ENCODE assay signal across 14 mouse cellular contexts in the genomic region with DNA sequence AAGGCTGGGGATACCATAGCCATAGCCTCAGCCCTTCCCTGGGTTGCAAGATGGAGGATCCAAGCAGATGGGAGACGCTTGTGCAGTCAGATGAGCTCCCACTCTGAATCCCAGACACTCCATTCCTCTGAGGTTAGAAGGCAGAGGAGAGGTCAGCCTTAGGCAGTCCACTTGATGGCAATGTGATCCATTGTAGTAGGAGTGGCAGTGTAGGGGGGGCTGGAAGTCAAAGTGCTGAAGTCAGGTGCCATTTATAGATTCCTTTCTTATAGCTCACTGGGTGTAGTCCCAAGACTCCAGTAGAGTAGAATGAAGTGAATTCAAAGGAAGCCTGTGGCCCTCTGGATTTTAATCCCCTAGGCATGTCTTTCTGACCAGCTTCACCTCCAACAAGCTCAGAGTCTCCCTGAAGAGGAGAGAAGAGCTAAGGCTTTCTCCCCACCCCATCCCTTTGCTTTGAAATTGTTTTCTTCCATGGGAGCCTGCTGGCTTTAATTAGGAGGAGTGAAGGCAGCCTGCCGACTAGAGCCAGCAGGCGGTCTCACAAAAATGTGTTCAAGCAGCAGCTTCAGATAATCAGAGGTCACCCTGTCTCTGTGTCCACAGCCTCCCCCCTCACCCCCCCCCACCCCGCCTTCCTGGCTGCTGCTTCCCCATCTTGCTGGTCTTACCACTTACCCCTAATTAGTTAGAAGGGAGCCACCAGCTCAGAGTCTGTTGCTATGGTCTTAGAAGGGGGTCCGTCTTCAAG.
DNase-seq lines count a peak whose midpoint lies in the region; ATAC-seq lines count a peak whose summit lies in the region.
"Had no signal": no experiment of that assay in that cellular context is flagged by ENCODE, and none has a peak within 500 bp of the region (broad histone marks: within the 10 kb centered on the region; RNA-seq: fewer than 3 reads in every experiment).

No protein-coding gene starts in this region.

- ATAC-seq in heart, embryonic 15.5 days (replicated peaks; ENCODE audit: insufficient number of reproducible peaks, insufficient read depth, low FRiP score, low read depth): no peak; the same call in 1 of the 2 replicates
- no peak for ATAC-seq in heart, embryonic 11.5 days (replicated peaks; ENCODE audit: insufficient number of reproducible peaks, low FRiP score, low TSS enrichment)
- peak; percentile 65; the same call in 1 of the 2 replicates for ATAC-seq in forebrain, embryonic 13.5 days
- peak; percentile 78 for ATAC-seq in midbrain, embryonic 13.5 days
- ATAC-seq in megakaryocyte-erythroid progenitor cell, adult 5-6 weeks (replicated peaks; ENCODE audit: low FRiP score, low TSS enrichment, poor library complexity, severe bottlenecking): no peak
- ATAC-seq: intestine, embryonic 15.5 days had no signal

- no peaks in the 10 kb centered on the region for H3K36me3 ChIP-seq in heart, embryonic 15.5 days
- H3K36me3 ChIP-seq in heart, embryonic 11.5 days (ENCODE audit: control insufficient read depth, insufficient read depth, low read length): no peaks in the 10 kb centered on the region
- no peaks in the 10 kb centered on the region for H3K36me3 ChIP-seq in forebrain, embryonic 13.5 days (ENCODE audit: poor library complexity, severe bottlenecking)
- H3K36me3 ChIP-seq in midbrain, embryonic 13.5 days: no peaks in the 10 kb centered on the region
- H3K36me3 ChIP-seq: intestine, embryonic 15.5 days; limb, embryonic 15.5 days had no signal

- no peaks in the 10 kb centered on the region for H3K9me3 ChIP-seq in heart, embryonic 15.5 days (replicated peaks)
- H3K9me3 ChIP-seq in heart, embryonic 11.5 days (replicated peaks; ENCODE audit: control insufficient read depth, low read length): no peaks in the 10 kb centered on the region
- H3K9me3 ChIP-seq in forebrain, embryonic 13.5 days (replicated peaks): no peaks in the 10 kb centered on the region
- no peaks in the 10 kb centered on the region for H3K9me3 ChIP-seq in midbrain, embryonic 13.5 days
- H3K9me3 ChIP-seq: intestine, embryonic 15.5 days; limb, embryonic 15.5 days had no signal

- 0 out of 2 replicates have a peak overlapping the region, but pooled peaks have one; percentile 14 for H3K4me2 ChIP-seq in heart, embryonic 15.5 days
- no peak overlapping the region for H3K4me2 ChIP-seq in heart, embryonic 11.5 days
- no peak overlapping the region for H3K4me2 ChIP-seq in forebrain, embryonic 13.5 days
- H3K4me2 ChIP-seq in midbrain, embryonic 13.5 days (replicated peaks): no peak overlapping the region
- H3K4me2 ChIP-seq: intestine, embryonic 15.5 days; limb, embryonic 15.5 days had no signal

- no peak overlapping the region for H3K9ac ChIP-seq in heart, embryonic 15.5 days
- H3K9ac ChIP-seq in heart, embryonic 11.5 days (ENCODE audit: low read depth, low read length): no peak overlapping the region
- no peak overlapping the region for H3K9ac ChIP-seq in forebrain, embryonic 13.5 days
- H3K9ac ChIP-seq in midbrain, embryonic 13.5 days (replicated peaks): no peak overlapping the region
- H3K9ac ChIP-seq: intestine, embryonic 15.5 days; limb, embryonic 15.5 days had no signal

- 27% methylated on average over 5 of the region's 5 CpGs for WGBS in heart, embryonic 15.5 days
- WGBS in heart, embryonic 11.5 days (ENCODE audit: insufficient replicate concordance): 26% methylated on average over 5 of the region's 5 CpGs
- WGBS in forebrain, embryonic 13.5 days: 10% methylated on average over 5 of the region's 5 CpGs
- WGBS in midbrain, embryonic 13.5 days: 29% methylated on average over 5 of the region's 5 CpGs

- H3K27me3 ChIP-seq in heart, embryonic 15.5 days: no peaks in the 10 kb centered on the region
- H3K27me3 ChIP-seq in heart, embryonic 11.5 days (ENCODE audit: control insufficient read depth, insufficient read depth, low read length): no peaks in the 10 kb centered on the region
- H3K27me3 ChIP-seq in forebrain, embryonic 13.5 days: no peaks in the 10 kb centered on the region
- H3K27me3 ChIP-seq in midbrain, embryonic 13.5 days: no peaks in the 10 kb centered on the region
- H3K27me3 ChIP-seq: intestine, embryonic 15.5 days; limb, embryonic 15.5 days had no signal

- peaks cover 9% of the 10 kb centered on the region; the same call in 1 of the 2 replicates for H3K4me1 ChIP-seq in heart, embryonic 15.5 days (replicated peaks)
- no peaks in the 10 kb centered on the region for H3K4me1 ChIP-seq in heart, embryonic 11.5 days (ENCODE audit: control insufficient read depth, insufficient read depth, low read length)
- peaks cover 11% of the 10 kb centered on the region for H3K4me1 ChIP-seq in forebrain, embryonic 13.5 days
- H3K4me1 ChIP-seq in midbrain, embryonic 13.5 days (replicated peaks): 0 out of 2 replicates have a peak, but pooled peaks cover 5% of the 10 kb centered on the region
- H3K4me1 ChIP-seq: intestine, embryonic 15.5 days had no signal

- peak overlapping the region; percentile 58 for H3K27ac ChIP-seq in heart, embryonic 15.5 days
- H3K27ac ChIP-seq in heart, embryonic 11.5 days (ENCODE audit: low read depth, low read length): no peak overlapping the region
- H3K27ac ChIP-seq in forebrain, embryonic 13.5 days: no peak overlapping the region
- no peak overlapping the region for H3K27ac ChIP-seq in midbrain, embryonic 13.5 days
- H3K27ac ChIP-seq: intestine, embryonic 15.5 days; limb, embryonic 15.5 days had no signal

- no peak overlapping the region for H3K4me3 ChIP-seq in heart, embryonic 15.5 days
- H3K4me3 ChIP-seq in heart, embryonic 11.5 days (ENCODE audit: low read depth, low read length): no peak overlapping the region
- H3K4me3 ChIP-seq in forebrain, embryonic 13.5 days: no peak overlapping the region
- no peak overlapping the region for H3K4me3 ChIP-seq in midbrain, embryonic 13.5 days (replicated peaks)
- H3K4me3 ChIP-seq: intestine, embryonic 15.5 days; limb, embryonic 15.5 days had no signal

- DNase-seq in embryo, embryonic 10 days (ENCODE audit: low spot score): peak; percentile 57
- DNase-seq in spleen, postnatal 14 days (ENCODE audit: low spot score in 2 of 2): no peak
- DNase-seq in layer of hippocampus, postnatal 25 days (ENCODE audit: extremely low spot score in 1 of 2, low spot score in 1 of 2): no peak
- DNase-seq: cerebellum, postnatal 14 days; lung, postnatal 10 days; right cerebral cortex, adult 18-20 months; thymus, postnatal 36 days had no signal

Comparison
In these comparisons a context has a peak if more than half of its experiments do, and no peak if none do; other contexts are left out.
1. ATAC-seq: peak in forebrain, embryonic 13.5 days (single experiment) and midbrain, embryonic 13.5 days (single experiment); none in heart, embryonic 15.5 days (single experiment), heart, embryonic 11.5 days (single experiment) and megakaryocyte-erythroid progenitor cell, adult 5-6 weeks (single experiment).